Mouse (Mus musculus) spleen, adult 2 months (tissue): ENCODE data around the gene Cd8b1.

Source experiments
- CTCF ChIP-seq: fragments of 200-500 bp; IDR thresholded peaks from 2 replicates; pipeline ENCODE4 v1.5.1; 2011; ENCODE audit warnings: mild to moderate bottlenecking, inconsistent platforms; ENCODE audit not compliant: insufficient read depth, insufficient read length, insufficient replicate concordance; ENCODE audit errors: extremely low read depth
- POLR2A ChIP-seq: fragments of 200-500 bp; IDR thresholded peaks from 2 replicates; pipeline ENCODE4 v1.6.1; 2011; ENCODE audit warnings: low read depth, low read length, inconsistent platforms

DNA sequence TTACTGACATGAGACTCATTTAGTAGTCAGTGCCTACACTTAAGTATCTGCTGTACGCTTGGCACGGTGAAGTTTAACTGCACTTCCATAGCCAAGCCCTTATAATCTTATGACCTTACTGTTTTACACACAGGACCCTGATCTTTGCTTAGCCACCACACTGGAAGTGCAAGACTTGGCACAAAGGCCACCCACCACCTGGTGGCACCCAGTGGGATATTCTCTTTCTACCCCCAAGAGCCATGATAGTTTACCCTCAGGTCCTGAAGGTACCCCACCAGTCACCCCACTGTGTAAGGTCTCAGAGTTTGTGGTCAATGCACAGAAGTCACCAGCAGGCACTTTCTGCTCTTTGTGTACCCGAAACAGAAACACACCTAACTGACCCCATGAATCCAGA, 28.6 kb downstream of the Cd8b1 start:
- no peak for TF ChIP-seq POLR2A
- TF ChIP-seq CTCF = no peak
